Mouse (Mus musculus) hindbrain, embryonic 12.5 days (tissue): ENCODE measurements around the gene Rimklb. TPM values are rescaled to one million over a fixed set of nuclear protein-coding genes. Genes with fewer than 3 reads are reported as not detected.

Source experiments
- ATAC-seq: fragments of 200-750 bp; cut with Nextera tagmentation; 2 replicates; pipeline ENCODE4 v1.8.0; 2017; ENCODE audit warnings: moderate TSS enrichment; ENCODE audit not compliant: low FRiP score
- H3K27ac ChIP-seq: fragments of 300-500 bp; sonication (generic); 2 replicates; pipeline ENCODE4 v1.5.1; 2016; ENCODE audit warnings: mild to moderate bottlenecking
- H3K27me3 ChIP-seq: fragments of 300-500 bp; sonication (generic); 2 replicates; pipeline ENCODE4 v1.6.1; 2016; ENCODE audit warnings: mild to moderate bottlenecking
- H3K36me3 ChIP-seq: fragments of 300-500 bp; sonication (generic); 2 replicates; pipeline ENCODE4 v1.6.1; 2016; ENCODE audit warnings: mild to moderate bottlenecking
- H3K4me1 ChIP-seq: fragments of 300-500 bp; sonication (generic); 2 replicates; pipeline ENCODE4 v1.6.1; 2016
- H3K4me2 ChIP-seq: fragments of 300-500 bp; sonication (generic); replicated peaks from 2 replicates; pipeline ENCODE4 v1.6.1; 2016; ENCODE audit warnings: mild to moderate bottlenecking
- H3K4me3 ChIP-seq: fragments of 300-500 bp; sonication (generic); 2 replicates; pipeline ENCODE4 v1.5.1; 2016; ENCODE audit warnings: mild to moderate bottlenecking
- H3K9ac ChIP-seq: fragments of 300-500 bp; sonication (generic); 2 replicates; pipeline ENCODE4 v1.6.1; 2016; ENCODE audit warnings: mild to moderate bottlenecking, moderate library complexity
- H3K9me3 ChIP-seq: fragments of 300-500 bp; sonication (generic); replicated peaks from 2 replicates; pipeline ENCODE4 v1.6.1; 2016; ENCODE audit warnings: mild to moderate bottlenecking
- WGBS: fragments of 180-500 bp; shearing (Covaris S2); methylation state at CpG from one replicate; pipeline ENCODE4 v1.1.7; 2016; 5-methylcytosine and 5-hydroxymethylcytosine counted together
- polyA plus RNA-seq: library from polyadenylated mRNA; unstranded; fragments of >200 nt; fragmentation: Nextera tagmentation; extraction: Ambion mirVana; gene quantifications from 2 replicates; pipeline ENCODE4 v1.2.1, GENCODE M21; 2016

Rimklb gene
- polyA plus RNA-seq, 1 experiment from 2014 or later = 78.4 TPM

- WGBS = 95% methylated on average over 8 of the region's 8 CpGs
- Histone ChIP-seq H3K4me2 (no peak overlapping the region), H3K27ac (no peak overlapping the region), H3K36me3 (peaks cover 53% of the 10 kb centered on the region), H3K4me1 (no peaks in the 10 kb centered on the region), H3K4me3 (no peak overlapping the region), H3K9ac (no peak overlapping the region), H3K9me3 (no peaks in the 10 kb centered on the region), H3K27me3 (no peaks in the 10 kb centered on the region)
- ATAC-seq = no peak
Observed at GRCm38 (mm10) chr6:122458946-122459693, 39.4 kb downstream of the Rimklb start.

GRCm38 (mm10) chr6:122447848-122448247, 50.7 kb downstream of the Rimklb start:
- H3K27me3 ChIP-seq = no peaks in the 10 kb centered on the region
- no peak overlapping the region for H3K9ac ChIP-seq
- WGBS = 92% methylated on average over 7 of the region's 7 CpGs
- H3K4me1 ChIP-seq = no peaks in the 10 kb centered on the region
- no peak overlapping the region for H3K27ac ChIP-seq
- H3K9me3 ChIP-seq = no peaks in the 10 kb centered on the region
- H3K4me2 ChIP-seq = no peak overlapping the region
- no peak overlapping the region for H3K4me3 ChIP-seq
- ATAC-seq = no peak
- peaks cover 27% of the 10 kb centered on the region for H3K36me3 ChIP-seq

GRCm38 (mm10) chr6:122445215-122445614, 53.3 kb downstream of the Rimklb start:
- H3K36me3 ChIP-seq = peaks cover 27% of the 10 kb centered on the region
- H3K4me1 ChIP-seq = no peaks in the 10 kb centered on the region
- H3K9me3 ChIP-seq = no peaks in the 10 kb centered on the region
- no peak for ATAC-seq
- no peak overlapping the region for H3K9ac ChIP-seq
- WGBS = 94% methylated on average over 6 of the region's 6 CpGs
- no peaks in the 10 kb centered on the region for H3K27me3 ChIP-seq
- no peak overlapping the region for H3K4me3 ChIP-seq
- no peak overlapping the region for H3K4me2 ChIP-seq
- no peak overlapping the region for H3K27ac ChIP-seq

- no peak overlapping the region for H3K9ac ChIP-seq
- H3K4me2 ChIP-seq = no peak overlapping the region
- H3K4me1 ChIP-seq = no peaks in the 10 kb centered on the region
- WGBS = 62% methylated on average over 4 of the region's 4 CpGs
- ATAC-seq = 0 out of 2 replicates have a peak, but pooled peaks have one; percentile 52
- H3K4me3 ChIP-seq = no peak overlapping the region
- no peaks in the 10 kb centered on the region for H3K27me3 ChIP-seq
- H3K27ac ChIP-seq = no peak overlapping the region
- no peaks in the 10 kb centered on the region for H3K9me3 ChIP-seq
- no peaks in the 10 kb centered on the region for H3K36me3 ChIP-seq
Observed at GRCm38 (mm10) chr6:122440632-122441226, 57.8 kb downstream of the Rimklb start.

GRCm38 (mm10) chr6:122439249-122439648, 59.3 kb downstream of the Rimklb start:
- Histone ChIP-seq H3K4me3 (no peak overlapping the region), H3K36me3 (no peaks in the 10 kb centered on the region), H3K9ac (no peak overlapping the region), H3K27ac (no peak overlapping the region), H3K4me1 (no peaks in the 10 kb centered on the region), H3K4me2 (no peak overlapping the region), H3K9me3 (no peaks in the 10 kb centered on the region), H3K27me3 (no peaks in the 10 kb centered on the region)
- no peak for ATAC-seq
- 79% methylated on average over 3 of the region's 4 CpGs for WGBS

GRCm38 (mm10) chr6:122435270-122435669, 63.3 kb downstream of the Rimklb start:
- H3K4me2 ChIP-seq = no peak overlapping the region
- ATAC-seq = no peak
- no peak overlapping the region for H3K9ac ChIP-seq
- no peaks in the 10 kb centered on the region for H3K36me3 ChIP-seq
- 95% methylated on average over 2 of the region's 2 CpGs for WGBS
- H3K9me3 ChIP-seq = no peaks in the 10 kb centered on the region
- no peaks in the 10 kb centered on the region for H3K27me3 ChIP-seq
- no peak overlapping the region for H3K27ac ChIP-seq
- H3K4me1 ChIP-seq = no peaks in the 10 kb centered on the region
- no peak overlapping the region for H3K4me3 ChIP-seq

- 90% methylated on average over 7 of the region's 7 CpGs for WGBS
- Histone ChIP-seq H3K9me3 (peaks cover 7% of the 10 kb centered on the region; the same call in 1 of the 2 replicates), H3K36me3 (no peaks in the 10 kb centered on the region), H3K4me1 (no peaks in the 10 kb centered on the region), H3K9ac (no peak overlapping the region), H3K4me2 (no peak overlapping the region), H3K27ac (no peak overlapping the region), H3K27me3 (no peaks in the 10 kb centered on the region), H3K4me3 (no peak overlapping the region)
- no peak for ATAC-seq
Observed at GRCm38 (mm10) chr6:122427456-122427855, 71.1 kb downstream of the Rimklb start.

- Histone ChIP-seq H3K27ac (no peak overlapping the region), H3K36me3 (no peaks in the 10 kb centered on the region), H3K9ac (no peak overlapping the region), H3K27me3 (no peaks in the 10 kb centered on the region), H3K9me3 (no peaks in the 10 kb centered on the region), H3K4me1 (peaks cover 3% of the 10 kb centered on the region; the same call in 1 of the 2 replicates), H3K4me2 (no peak overlapping the region), H3K4me3 (no peak overlapping the region)
- ATAC-seq = no peak
- WGBS = 76% methylated on average over 7 of the region's 7 CpGs
Observed at GRCm38 (mm10) chr6:122417015-122417414, 81.5 kb downstream of the Rimklb start.

GRCm38 (mm10) chr6:122416347-122416746, 82.2 kb downstream of the Rimklb start:
- ATAC-seq = no peak
- Histone ChIP-seq H3K4me2 (no peak overlapping the region), H3K36me3 (no peaks in the 10 kb centered on the region), H3K9me3 (no peaks in the 10 kb centered on the region), H3K9ac (no peak overlapping the region), H3K27me3 (no peaks in the 10 kb centered on the region), H3K27ac (no peak overlapping the region), H3K4me3 (no peak overlapping the region), H3K4me1 (peaks cover 3% of the 10 kb centered on the region; the same call in 1 of the 2 replicates)
- 51% methylated on average over 4 of the region's 4 CpGs for WGBS

GRCm38 (mm10) chr6:122411281-122411680, 87.3 kb downstream of the Rimklb start:
- Histone ChIP-seq H3K4me1 (no peaks in the 10 kb centered on the region), H3K4me2 (no peak overlapping the region), H3K9ac (no peak overlapping the region), H3K9me3 (no peaks in the 10 kb centered on the region), H3K27ac (no peak overlapping the region), H3K36me3 (no peaks in the 10 kb centered on the region), H3K4me3 (no peak overlapping the region), H3K27me3 (no peaks in the 10 kb centered on the region)
- no peak for ATAC-seq
- 93% methylated on average over 8 of the region's 8 CpGs for WGBS

GRCm38 (mm10) chr6:122402240-122402639, 96.3 kb downstream of the Rimklb start:
- H3K9me3 ChIP-seq = no peaks in the 10 kb centered on the region
- ATAC-seq = no peak
- no peaks in the 10 kb centered on the region for H3K36me3 ChIP-seq
- 19% methylated on average over 3 of the region's 3 CpGs for WGBS
- no peak overlapping the region for H3K9ac ChIP-seq
- H3K4me2 ChIP-seq = no peak overlapping the region
- no peak overlapping the region for H3K4me3 ChIP-seq
- no peak overlapping the region for H3K27ac ChIP-seq
- no peaks in the 10 kb centered on the region for H3K4me1 ChIP-seq
- H3K27me3 ChIP-seq = no peaks in the 10 kb centered on the region

GRCm38 (mm10) chr6:122400263-122400662, 98.3 kb downstream of the Rimklb start:
- Histone ChIP-seq H3K27ac (no peak overlapping the region), H3K4me3 (no peak overlapping the region), H3K9me3 (no peaks in the 10 kb centered on the region), H3K36me3 (no peaks in the 10 kb centered on the region), H3K9ac (no peak overlapping the region), H3K4me2 (no peak overlapping the region), H3K27me3 (no peaks in the 10 kb centered on the region), H3K4me1 (no peaks in the 10 kb centered on the region)
- WGBS = 82% methylated on average over 9 of the region's 9 CpGs
- ATAC-seq = no peak
